Mouse (Mus musculus) midbrain, embryonic 11.5 days (tissue): ENCODE data around the gene Mien1. TPM values are rescaled to one million over a fixed set of nuclear protein-coding genes. Genes with fewer than 3 reads are reported as not detected.

Experiments
- ATAC-seq: fragments of 200-750 bp; cut with Nextera tagmentation; 2 replicates; pipeline ENCODE4 v1.8.0; 2017; ENCODE audit warnings: moderate TSS enrichment, moderate library complexity; ENCODE audit not compliant: low FRiP score
- DNase-seq: peaks from one replicate; pipeline ENCODE4 v3.0.0; 2015; ENCODE audit warnings: low spot score; ENCODE audit errors: missing footprints
- H3K27ac ChIP-seq: fragments of 300-500 bp; sonication (generic); 2 replicates; pipeline ENCODE4 v1.5.1; 2014; ENCODE audit warnings: low read depth, low read length
- H3K27me3 ChIP-seq: fragments of 300-500 bp; sonication (generic); 2 replicates; pipeline ENCODE4 v1.6.1; 2014; ENCODE audit warnings: mild to moderate bottlenecking, low read length, moderate library complexity, mixed read lengths; ENCODE audit not compliant: control insufficient read depth, insufficient read depth
- H3K36me3 ChIP-seq: fragments of 300-500 bp; sonication (generic); 2 replicates; pipeline ENCODE4 v1.6.1; 2014; ENCODE audit warnings: mild to moderate bottlenecking, low read length, moderate library complexity, mixed read lengths; ENCODE audit not compliant: control insufficient read depth, insufficient read depth
- H3K4me1 ChIP-seq: fragments of 300-500 bp; sonication (generic); 2 replicates; pipeline ENCODE4 v1.6.1; 2014; ENCODE audit warnings: low read length; ENCODE audit not compliant: control insufficient read depth, insufficient read depth
- H3K4me2 ChIP-seq: fragments of 300-500 bp; sonication (generic); 2 replicates; pipeline ENCODE4 v1.6.1; 2014; ENCODE audit warnings: mild to moderate bottlenecking, moderate library complexity
- H3K4me3 ChIP-seq: fragments of 300-500 bp; sonication (generic); 2 replicates; pipeline ENCODE4 v1.5.1; 2014; ENCODE audit warnings: low read depth, low read length
- H3K9ac ChIP-seq: fragments of 300-500 bp; sonication (generic); 2 replicates; pipeline ENCODE4 v1.6.1; 2014; ENCODE audit warnings: low read length
- H3K9me3 ChIP-seq: fragments of 300-500 bp; sonication (generic); 2 replicates; pipeline ENCODE4 v1.6.1; 2016; ENCODE audit warnings: low read length; ENCODE audit not compliant: control insufficient read depth
- WGBS: fragments of 180-500 bp; shearing (Covaris S2); extraction: QIAGEN DNeasy Blood & Tissue Kit; methylation state at CpG from one replicate; pipeline ENCODE4 v1.1.7; 2014; 5-methylcytosine and 5-hydroxymethylcytosine counted together
- polyA plus RNA-seq: library from polyadenylated mRNA; unstranded; fragments of >200 nt; fragmentation: Nextera tagmentation; extraction: Ambion mirVana; gene quantifications from 2 replicates; pipeline ENCODE4 v1.2.1, GENCODE M21; 2014

Gene Mien1
- polyA plus RNA-seq, 1 experiment from 2014 or later: 145 TPM

GRCm38 (mm10) chr11:98389221-98389780 is 49.5 kb downstream of the Mien1 start:
- no peak for ATAC-seq
- no peak overlapping the region for H3K27ac ChIP-seq
- no peak overlapping the region for H3K4me2 ChIP-seq
- H3K9me3 ChIP-seq: no peaks in the 10 kb centered on the region
- H3K27me3 ChIP-seq: peaks cover 23% of the 10 kb centered on the region
- H3K36me3 ChIP-seq: no peaks in the 10 kb centered on the region
- peak; percentile 86 for DNase-seq
- H3K9ac ChIP-seq: no peak overlapping the region
- H3K4me1 ChIP-seq: no peaks in the 10 kb centered on the region
- H3K4me3 ChIP-seq: no peak overlapping the region
- 23% methylated on average over 9 of the region's 9 CpGs for WGBS

DNA sequence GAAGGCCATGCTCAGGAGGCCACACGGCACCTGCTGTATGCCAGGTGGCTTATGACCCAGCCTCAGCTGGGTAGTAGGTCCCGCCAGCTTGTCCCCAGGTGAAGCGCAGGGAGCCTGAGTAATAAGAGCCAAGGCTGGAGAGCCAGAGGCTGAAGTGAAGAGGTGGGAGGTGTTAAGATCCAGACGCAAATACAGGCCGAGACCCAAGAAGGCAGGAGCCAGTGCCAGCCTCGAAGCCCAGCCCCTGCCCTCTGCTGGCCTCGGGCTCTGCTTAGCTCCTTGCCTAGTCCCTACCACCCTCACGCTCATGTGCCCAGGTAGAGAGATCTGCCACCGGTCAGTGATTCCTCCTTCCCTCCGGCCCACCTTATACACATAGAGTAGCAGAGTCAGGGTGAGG is 50.5 kb downstream of the Mien1 start:
- Histone ChIP-seq H3K4me2 (no peak overlapping the region), H3K9ac (no peak overlapping the region), H3K4me1 (no peaks in the 10 kb centered on the region), H3K9me3 (no peaks in the 10 kb centered on the region), H3K27ac (no peak overlapping the region), H3K4me3 (no peak overlapping the region), H3K36me3 (no peaks in the 10 kb centered on the region), H3K27me3 (peaks cover 23% of the 10 kb centered on the region)
- no peak for DNase-seq
- ATAC-seq: no peak
- 72% methylated on average over 10 of the region's 10 CpGs for WGBS

Other genes with a start within 250 kb of the Mien1 start
- gene Med1, start 245.7 kb downstream of the Mien1 start, polyA plus RNA-seq: 78.4 and 80.5 TPM in 2 replicates
- gene Cdk12, start 235.9 kb downstream of the Mien1 start, polyA plus RNA-seq: 11.1 and 12.1 TPM in 2 replicates
- 0.15 and 0.17 TPM in 2 replicates for gene Neurod2, start 109.3 kb downstream of the Mien1 start, polyA plus RNA-seq
- 0.78 and 0.91 TPM in 2 replicates for gene Ppp1r1b, start 90.6 kb downstream of the Mien1 start, polyA plus RNA-seq
- 39.7 and 41.5 TPM in 2 replicates for gene Stard3, start 80.6 kb downstream of the Mien1 start, polyA plus RNA-seq
- not detected in 2 replicates for gene Tcap, start 55.2 kb downstream of the Mien1 start, polyA plus RNA-seq
- not detected in 2 replicates for gene Pnmt, start 52.5 kb downstream of the Mien1 start, polyA plus RNA-seq
- gene Pgap3, start 38.5 kb downstream of the Mien1 start, polyA plus RNA-seq: 5.6 and 5.7 TPM in 2 replicates
- gene Erbb2, start 26.5 kb downstream of the Mien1 start, polyA plus RNA-seq: 14.8 TPM in 2 replicates
- gene Grb7, start 7.4 kb upstream of the Mien1 start, polyA plus RNA-seq: 0.60 and 1.0 TPM in 2 replicates
- gene Ikzf3, start 107.0 kb upstream of the Mien1 start, polyA plus RNA-seq: 0.07 and 0.18 TPM in 2 replicates
- 0.23 and 0.26 TPM in 2 replicates for gene Zpbp2, start 112.1 kb upstream of the Mien1 start, polyA plus RNA-seq
- 9.7 and 12.0 TPM in 2 replicates for gene Ormdl3, start 148.4 kb upstream of the Mien1 start, polyA plus RNA-seq
- not detected in 2 replicates for gene Lrrc3c, start 159.3 kb upstream of the Mien1 start, polyA plus RNA-seq
- 1.3 and 1.4 TPM in 2 replicates for gene Gm12355, start 186.7 kb upstream of the Mien1 start, polyA plus RNA-seq
- gene Gsdma3, start 187.4 kb upstream of the Mien1 start, polyA plus RNA-seq: not detected in 2 replicates
- gene Gsdma2, start 207.8 kb upstream of the Mien1 start, polyA plus RNA-seq: not detected in 2 replicates
- gene Gsdma, start 225.4 kb upstream of the Mien1 start, polyA plus RNA-seq: not detected in 2 replicates
- gene Psmd3, start 243.6 kb upstream of the Mien1 start, polyA plus RNA-seq: 142 and 155 TPM in 2 replicates